Mouse (Mus musculus) heart, embryonic 14.5 days (tissue): ENCODE results near the gene Spcs2. TPM values are rescaled to one million over a fixed set of nuclear protein-coding genes. Genes with fewer than 3 reads are reported as not detected.

Experiments used
- ATAC-seq: fragments of 200-750 bp; cut with Nextera tagmentation; 2 replicates; pipeline ENCODE4 v1.8.0; 2017; ENCODE audit warnings: low read depth, moderate TSS enrichment; ENCODE audit not compliant: insufficient number of reproducible peaks, insufficient read depth, low FRiP score
- H3K27ac ChIP-seq, 2 experiments: fragments of 200-500 bp in 1 of 2; fragments of 300-500 bp in 1 of 2; sonication (generic) in 1 of 2; replicated peaks in 1 of 2; 2 replicates each; pipeline ENCODE4 v1.5.1; 2012 to 2014; ENCODE audit warnings: low read depth in 2 of 2, low read length in 2 of 2, control low read depth in 1 of 2, mild to moderate bottlenecking in 1 of 2, mixed read lengths in 1 of 2; ENCODE audit not compliant: control insufficient read depth in 1 of 2, insufficient read depth in 1 of 2
- H3K27me3 ChIP-seq: fragments of 300-500 bp; sonication (generic); 2 replicates; pipeline ENCODE4 v1.6.1; 2014; ENCODE audit warnings: mild to moderate bottlenecking, low read length, control low read depth; ENCODE audit not compliant: control insufficient read depth, insufficient read depth
- H3K36me3 ChIP-seq: fragments of 300-500 bp; sonication (generic); 2 replicates; pipeline ENCODE4 v1.6.1; 2014; ENCODE audit warnings: mild to moderate bottlenecking, control low read depth, low read length, mixed read lengths; ENCODE audit not compliant: control insufficient read depth, insufficient read depth
- H3K4me1 ChIP-seq, 2 experiments: fragments of 200-500 bp in 1 of 2; fragments of 300-500 bp in 1 of 2; sonication (generic) in 1 of 2; 2 replicates each; pipeline ENCODE4 v1.6.1; 2012 to 2014; ENCODE audit warnings: low read length in 2 of 2, control low read depth in 1 of 2, mixed read lengths in 1 of 2; ENCODE audit not compliant: control insufficient read depth in 2 of 2, insufficient read depth in 2 of 2
- H3K4me2 ChIP-seq: fragments of 300-500 bp; sonication (generic); 2 replicates; pipeline ENCODE4 v1.6.1; 2014; ENCODE audit warnings: mild to moderate bottlenecking, low read length
- H3K4me3 ChIP-seq, 2 experiments: fragments of 200-500 bp in 1 of 2; fragments of 300-500 bp in 1 of 2; sonication (generic) in 1 of 2; 2 replicates each; pipeline ENCODE4 v1.5.1; 2012 to 2014; ENCODE audit warnings: low read length in 2 of 2, mild to moderate bottlenecking in 2 of 2, control low read depth in 1 of 2, low read depth in 1 of 2, moderate library complexity in 1 of 2; ENCODE audit not compliant: control insufficient read depth in 1 of 2, insufficient read depth in 1 of 2
- H3K9ac ChIP-seq: fragments of 300-500 bp; sonication (generic); 2 replicates; pipeline ENCODE4 v1.6.1; 2014; ENCODE audit warnings: mild to moderate bottlenecking, low read length
- H3K9me3 ChIP-seq: fragments of 300-500 bp; sonication (generic); 2 replicates; pipeline ENCODE4 v1.6.1; 2016; ENCODE audit warnings: low read length, control low read depth; ENCODE audit not compliant: control insufficient read depth
- WGBS: fragments of 180-500 bp; shearing (Covaris S2); extraction: QIAGEN DNeasy Blood & Tissue Kit; methylation state at CpG from one replicate; pipeline ENCODE4 v1.1.7; 2014; 5-methylcytosine and 5-hydroxymethylcytosine counted together
- polyA plus RNA-seq: library from polyadenylated mRNA; unstranded; fragments of >200 nt; fragmentation: Nextera tagmentation; extraction: Ambion mirVana; gene quantifications from 2 replicates; pipeline ENCODE4 v1.2.1, GENCODE M21; 2014

Spcs2 gene
- polyA plus RNA-seq, 1 experiment from 2014 or later = 169 TPM

DNA sequence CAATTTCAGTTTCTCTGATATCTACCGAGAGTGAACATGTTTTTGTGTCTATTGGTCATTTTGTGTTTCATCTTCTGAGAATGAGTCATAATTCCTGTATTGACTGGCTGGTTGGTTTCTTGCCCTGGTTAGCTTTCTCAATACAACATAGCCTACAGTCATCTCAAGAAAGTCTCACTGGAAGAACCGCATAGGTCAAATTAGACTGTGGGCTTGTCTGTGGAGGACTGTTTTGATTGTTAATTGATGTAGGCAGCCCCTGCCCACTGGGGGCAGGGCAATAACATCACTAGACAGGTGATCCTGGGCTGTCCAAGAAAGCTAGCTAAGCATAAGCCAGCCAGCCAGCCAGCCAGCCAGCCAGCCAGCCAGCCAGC is 29.4 kb downstream of the Spcs2 start:
- peaks cover 12 to 20% of the 10 kb centered on the region in 2 experiments for H3K4me1 ChIP-seq
- no peak overlapping the region for H3K4me3 ChIP-seq
- ATAC-seq = no peak
- no peak overlapping the region for H3K4me2 ChIP-seq
- WGBS = 85% methylated on average over 2 of the region's 2 CpGs
- H3K9ac ChIP-seq = no peak overlapping the region
- no peak overlapping the region for H3K27ac ChIP-seq
- no peaks in the 10 kb centered on the region for H3K9me3 ChIP-seq
- H3K27me3 ChIP-seq = no peaks in the 10 kb centered on the region
- H3K36me3 ChIP-seq = peaks cover 14% of the 10 kb centered on the region

DNA sequence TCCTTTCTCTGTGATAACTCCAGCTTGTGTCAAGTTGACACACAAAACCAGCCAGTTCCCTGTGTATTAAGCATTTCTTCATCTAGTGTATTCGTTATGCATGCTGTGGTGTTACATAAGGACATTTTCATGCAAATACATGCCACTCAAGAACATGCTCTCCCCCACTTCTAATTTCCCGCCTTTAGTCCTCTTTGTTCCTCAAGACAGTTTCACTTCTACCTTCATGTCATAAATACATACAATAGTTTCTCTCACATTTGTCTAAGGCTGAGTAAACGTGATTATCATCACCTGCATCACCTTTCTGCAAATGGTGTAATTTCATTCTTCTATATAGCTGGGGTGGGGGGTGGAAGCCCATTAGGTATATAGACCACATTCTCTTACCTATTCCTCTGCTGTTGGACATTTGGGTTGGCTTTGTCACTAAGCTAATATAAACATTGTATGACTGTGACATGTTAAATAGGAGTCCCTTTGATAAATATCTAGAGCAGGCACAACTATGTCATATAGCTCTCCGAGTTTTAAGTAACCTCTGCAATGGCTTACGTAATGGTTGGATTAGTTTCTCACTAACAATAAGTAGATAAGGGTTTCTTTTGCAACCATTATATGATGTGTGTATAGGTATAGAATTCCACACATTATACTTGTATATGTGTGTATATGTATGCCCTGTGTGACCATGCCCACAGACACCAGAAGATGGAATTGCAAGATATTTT is 30.0 kb downstream of the Spcs2 start:
- Histone ChIP-seq H3K9ac (no peak overlapping the region), H3K9me3 (no peaks in the 10 kb centered on the region), H3K27ac (no peak overlapping the region), H3K4me3 (no peak overlapping the region), H3K36me3 (peaks cover 8% of the 10 kb centered on the region), H3K4me1 (peaks cover 12 to 23% of the 10 kb centered on the region in 2 experiments), H3K4me2 (no peak overlapping the region), H3K27me3 (no peaks in the 10 kb centered on the region)
- 80% methylated on average over 5 of the region's 5 CpGs for WGBS
- ATAC-seq = no peak

DNA sequence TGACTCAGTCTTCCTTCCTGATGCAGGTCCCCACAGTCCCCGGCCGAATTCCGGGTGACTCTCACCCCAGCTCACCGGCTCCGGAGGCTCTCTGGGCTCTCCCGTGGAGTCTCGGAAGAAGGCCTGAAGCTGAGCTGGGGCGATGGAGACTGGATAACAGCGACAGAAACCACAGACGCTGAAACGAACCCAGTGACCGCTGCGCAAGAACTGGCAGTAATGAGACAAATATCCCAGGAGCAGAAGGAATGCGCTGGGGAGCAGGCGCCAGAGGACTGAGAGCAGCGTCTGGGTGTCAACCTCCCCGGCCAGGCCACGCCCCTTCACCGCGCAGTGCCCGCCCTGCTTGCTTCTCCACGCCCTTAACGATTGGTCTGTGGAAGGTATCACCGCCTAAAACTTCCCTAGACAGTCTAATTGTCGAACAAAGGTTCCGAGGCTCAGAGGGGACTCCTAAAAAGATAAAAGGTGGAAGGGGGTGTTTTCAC is 35.1 kb downstream of the Spcs2 start, which contains the start of gene Neu3:
Gene Neu3, minus strand, starts transcription at position 335 of the 488 bp plus-strand sequence.
- H3K36me3 ChIP-seq = peaks cover 3% of the 10 kb centered on the region; the same call in 1 of the 2 replicates
- ATAC-seq = peak; percentile 94
- H3K9ac ChIP-seq = peak within 1 kb of the TSS; percentile 83
- H3K4me3 ChIP-seq = peak within 1 kb of the TSS; percentile 63 to 68
- peaks cover 14 to 22% of the 10 kb centered on the region in 2 experiments for H3K4me1 ChIP-seq
- under 1% methylated on average over 26 of the region's 26 CpGs for WGBS
- H3K27me3 ChIP-seq = no peaks in the 10 kb centered on the region
- no peaks in the 10 kb centered on the region for H3K9me3 ChIP-seq
- peak within 1 kb of the TSS; percentile 68 for H3K4me2 ChIP-seq
- H3K27ac ChIP-seq = peak within 1 kb of the TSS; percentile 82 to 92

DNA sequence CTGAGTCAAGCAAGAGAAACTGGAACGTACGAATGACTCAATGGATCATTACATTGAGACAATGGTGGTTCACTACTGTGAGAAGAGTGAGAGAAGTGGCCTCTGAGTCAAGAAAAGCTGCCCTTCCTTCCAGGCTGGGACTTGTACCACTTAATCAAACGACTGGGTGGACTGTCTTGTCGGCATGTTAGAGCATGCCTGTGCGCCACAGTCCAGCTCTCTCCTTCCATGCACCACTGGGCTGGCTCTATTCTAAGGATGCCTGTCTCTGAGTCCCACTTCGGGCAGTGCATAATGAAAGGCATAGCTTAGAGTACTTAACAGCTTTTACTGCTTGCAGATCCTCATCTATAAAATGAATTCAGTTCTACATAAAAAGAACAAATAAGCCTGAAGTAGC is 37.2 kb downstream of the Spcs2 start:
- Histone ChIP-seq H3K9me3 (no peaks in the 10 kb centered on the region), H3K4me2 (peak overlapping the region; percentile 32), H3K9ac (no peak overlapping the region), H3K4me3 (no peak overlapping the region), H3K4me1 (peaks cover 18 to 27% of the 10 kb centered on the region in 2 experiments), H3K27me3 (no peaks in the 10 kb centered on the region), H3K27ac (no peak overlapping the region), H3K36me3 (peaks cover 6% of the 10 kb centered on the region; the same call in 1 of the 2 replicates)
- ATAC-seq = no peak
- 56% methylated on average over 6 of the region's 6 CpGs for whole genome bisulfite sequencing

DNA sequence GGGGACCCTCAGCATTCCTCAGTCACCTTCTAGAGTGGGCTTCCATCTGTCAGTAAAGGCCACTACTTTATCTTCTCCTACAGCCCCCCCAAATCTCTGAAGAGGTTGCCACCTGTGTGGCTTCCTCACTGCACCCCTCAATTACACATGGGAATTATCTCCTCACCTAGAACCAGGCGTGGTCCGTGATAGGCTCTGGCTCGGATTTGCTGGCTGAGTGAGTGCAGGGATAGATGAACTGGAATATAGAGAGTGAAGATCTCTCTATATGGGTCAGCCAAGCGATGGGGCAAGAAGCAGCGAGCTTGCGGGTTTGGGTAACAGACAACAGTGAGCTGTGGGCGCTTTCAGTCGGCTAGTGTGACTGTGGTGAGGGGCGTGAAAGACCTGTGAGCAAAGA is 37.8 kb downstream of the Spcs2 start:
- no peak overlapping the region for H3K27ac ChIP-seq

DNA sequence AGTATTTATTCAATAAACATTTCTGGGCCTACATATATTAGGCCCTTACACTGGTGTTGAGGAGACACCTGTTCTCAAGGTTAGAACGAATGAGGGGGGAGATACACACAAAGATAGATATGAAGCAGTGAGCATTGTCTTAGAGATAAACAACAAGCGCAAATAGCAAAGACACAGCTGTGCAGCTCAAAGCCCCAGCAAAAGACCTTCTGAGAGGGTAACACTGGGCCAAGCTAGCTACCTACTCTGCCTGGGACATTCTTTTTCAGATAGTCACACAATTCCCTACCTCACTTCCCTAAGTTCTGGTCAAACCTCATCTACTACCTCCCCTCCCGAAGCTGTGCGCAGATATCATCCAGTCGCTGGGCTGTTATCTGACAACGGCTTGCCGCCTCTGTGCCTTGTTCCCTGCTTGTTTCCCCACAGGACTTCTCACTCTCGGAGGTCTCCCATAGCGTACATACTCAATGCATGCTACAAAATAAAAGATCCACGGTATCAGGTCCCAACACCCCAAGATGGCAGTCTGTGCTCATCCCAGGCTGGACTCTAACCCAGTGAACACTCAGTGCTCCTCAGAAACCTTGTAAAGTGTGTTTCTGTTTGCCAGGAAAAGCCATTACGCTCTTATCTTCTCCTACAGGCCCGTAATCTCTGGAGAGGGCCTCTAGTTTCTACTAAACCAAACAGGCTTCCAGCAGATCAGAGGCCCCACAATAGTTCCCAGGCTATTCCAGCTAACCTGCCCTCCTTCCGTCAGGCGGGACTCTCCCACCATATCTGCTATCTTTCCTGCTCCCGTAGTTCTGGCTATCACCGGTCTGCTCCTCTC is 38.4 kb downstream of the Spcs2 start:
- Histone ChIP-seq H3K4me3 (no peak overlapping the region), H3K27ac (no peak overlapping the region; a peak in 1 of 4 replicates)
- WGBS = 20% methylated on average over 16 of the region's 16 CpGs

More for the DNA sequence above, 37.8 kb downstream of the Spcs2 start:
- 67% methylated on average over 9 of the region's 9 CpGs for WGBS
- no peaks in the 10 kb centered on the region for H3K27me3 ChIP-seq
- H3K4me2 ChIP-seq = peak overlapping the region; percentile 22
- no peak for ATAC-seq
- no peaks in the 10 kb centered on the region for H3K9me3 ChIP-seq
- peaks cover 6% of the 10 kb centered on the region; the same call in 1 of the 2 replicates for H3K36me3 ChIP-seq
- H3K4me1 ChIP-seq = peaks cover 18 to 27% of the 10 kb centered on the region in 2 experiments
- no peak overlapping the region for H3K9ac ChIP-seq
- H3K4me3 ChIP-seq = no peak overlapping the region

DNA sequence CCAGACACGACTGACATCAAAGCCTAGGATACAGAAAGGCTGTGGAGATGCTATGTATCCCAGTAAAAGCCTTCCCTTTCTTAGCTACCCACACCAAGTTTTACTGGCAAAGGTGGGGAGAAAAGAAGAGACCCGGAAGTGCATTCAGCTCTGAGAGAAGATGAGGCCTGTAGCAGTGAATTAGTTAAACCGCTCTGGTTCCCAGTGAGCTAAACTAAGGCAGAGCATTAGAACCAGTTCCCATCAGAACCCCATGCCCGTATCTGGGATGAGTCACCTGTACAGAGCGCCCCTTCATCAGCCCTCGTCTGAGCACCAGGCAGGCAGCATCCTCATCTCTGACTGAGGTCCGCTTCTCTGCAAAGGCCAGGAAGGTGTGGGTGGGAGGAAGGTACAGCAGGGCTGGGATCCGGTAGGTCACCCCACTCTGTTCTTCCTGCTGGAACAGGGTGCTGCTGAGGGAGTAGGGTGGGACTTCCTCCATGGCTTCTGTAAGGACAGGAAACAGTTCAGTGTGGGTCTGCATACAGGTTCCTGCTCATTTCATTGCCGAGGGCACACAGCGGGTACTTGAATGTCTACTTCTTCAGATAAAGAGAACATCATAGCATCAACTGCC is 40.1 kb downstream of the Spcs2 start:
- Histone ChIP-seq H3K27me3 (no peaks in the 10 kb centered on the region), H3K9me3 (no peaks in the 10 kb centered on the region), H3K4me3 (no peak overlapping the region), H3K9ac (no peak overlapping the region), H3K27ac (no peak overlapping the region), H3K36me3 (peaks cover 6% of the 10 kb centered on the region; the same call in 1 of the 2 replicates), H3K4me2 (no peak overlapping the region), H3K4me1 (peaks cover 18 to 24% of the 10 kb centered on the region in 2 experiments)
- ATAC-seq = no peak
- WGBS = 79% methylated on average over 10 of the region's 10 CpGs

More for the DNA sequence above, 38.4 kb downstream of the Spcs2 start:
- no peaks in the 10 kb centered on the region for H3K27me3 ChIP-seq
- H3K9ac ChIP-seq = no peak overlapping the region
- H3K4me1 ChIP-seq = peaks cover 18 to 27% of the 10 kb centered on the region in 2 experiments
- no peaks in the 10 kb centered on the region for H3K9me3 ChIP-seq
- H3K4me2 ChIP-seq = peak overlapping the region; percentile 22
- no peak for ATAC-seq
- H3K36me3 ChIP-seq = peaks cover 6% of the 10 kb centered on the region; the same call in 1 of the 2 replicates
